Mouse (Mus musculus) lung, postnatal 0 days (tissue): ENCODE data around the gene Pou4f2. TPM values are rescaled to one million over a fixed set of nuclear protein-coding genes. Genes with fewer than 3 reads are reported as not detected.

Source experiments
- ATAC-seq: fragments of 200-750 bp; cut with Nextera tagmentation; 2 replicates; pipeline ENCODE4 v1.8.0; 2017; ENCODE audit warnings: moderate library complexity
- DNase-seq: peaks from one replicate; pipeline ENCODE4 v3.0.0-alpha.2; 2016; ENCODE audit warnings: low spot score
- H3K27ac ChIP-seq: fragments of 300-500 bp; sonication (generic); 2 replicates; pipeline ENCODE4 v1.5.1; 2014; ENCODE audit warnings: antibody characterized with exemption, mild to moderate bottlenecking, low read length, mixed read lengths
- H3K27me3 ChIP-seq: fragments of 300-500 bp; sonication (generic); replicated peaks from 2 replicates; pipeline ENCODE4 v1.6.1; 2014; ENCODE audit warnings: low read length, mixed read lengths; ENCODE audit not compliant: insufficient read depth
- H3K36me3 ChIP-seq: fragments of 300-500 bp; sonication (generic); 2 replicates; pipeline ENCODE4 v1.6.1; 2014; ENCODE audit warnings: low read length, mixed read lengths; ENCODE audit not compliant: insufficient read depth
- H3K4me1 ChIP-seq: fragments of 300-500 bp; sonication (generic); 2 replicates; pipeline ENCODE4 v1.6.1; 2014; ENCODE audit warnings: antibody characterized with exemption, low read depth, low read length, mixed read lengths; ENCODE audit not compliant: insufficient read depth
- H3K4me2 ChIP-seq: fragments of 300-500 bp; sonication (generic); replicated peaks from 2 replicates; pipeline ENCODE4 v1.6.1; 2014; ENCODE audit warnings: low read depth, mild to moderate bottlenecking, low read length, moderate library complexity, mixed read lengths
- H3K4me3 ChIP-seq: fragments of 300-500 bp; sonication (generic); 2 replicates; pipeline ENCODE4 v1.5.1; 2014; ENCODE audit warnings: low read depth, low read length
- H3K9ac ChIP-seq: fragments of 300-500 bp; sonication (generic); replicated peaks from 2 replicates; pipeline ENCODE4 v1.6.1; 2014; ENCODE audit warnings: low read depth, mild to moderate bottlenecking
- H3K9me3 ChIP-seq: fragments of 300-500 bp; sonication (generic); 2 replicates; pipeline ENCODE4 v1.6.1; 2016; ENCODE audit warnings: low read length, mixed read lengths
- CTCF ChIP-seq: IDR thresholded peaks from 2 replicates; pipeline ENCODE4 v1.5.1; 2016; ENCODE audit warnings: antibody characterized with exemption, mild to moderate bottlenecking
- EP300 ChIP-seq: IDR thresholded peaks from 2 replicates; pipeline ENCODE4 v1.6.1; 2016; ENCODE audit warnings: antibody characterized with exemption, mild to moderate bottlenecking, control low read depth
- WGBS: fragments of 180-500 bp; shearing (Covaris S2); extraction: QIAGEN DNeasy Blood & Tissue Kit; methylation state at CpG from one replicate; pipeline ENCODE4 v1.1.7; 2014; 5-methylcytosine and 5-hydroxymethylcytosine counted together
- polyA plus RNA-seq: library from polyadenylated mRNA; unstranded; fragments of >200 nt; fragmentation: Nextera tagmentation; extraction: Ambion mirVana; gene quantifications from 2 replicates; pipeline ENCODE4 v1.2.1, GENCODE M21; 2015

The Pou4f2 gene
- polyA plus RNA-seq, 1 experiment from 2014 or later, result not detected

DNA sequence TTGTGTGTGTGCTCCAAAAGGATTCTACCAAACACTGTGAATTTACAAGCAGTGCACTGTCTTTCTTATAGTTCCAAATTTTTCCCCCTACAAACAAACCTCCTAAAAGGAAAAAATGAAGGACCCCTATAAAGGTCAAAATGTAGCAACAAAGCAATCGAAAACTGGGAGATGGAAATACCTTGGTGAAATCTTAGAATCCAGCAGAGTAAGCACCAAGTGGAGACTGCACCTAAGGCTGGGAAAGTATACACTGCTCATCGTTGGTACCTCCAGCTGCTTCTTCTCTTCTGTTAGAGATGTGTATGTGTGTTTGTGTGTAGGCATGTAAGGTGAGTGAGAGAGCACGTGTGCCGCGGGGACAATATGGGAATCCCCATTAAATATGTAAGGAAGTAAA, 3.1 kb downstream of the Pou4f2 start:
- no peak overlapping the region for H3K4me2 ChIP-seq
- ATAC-seq (no peak), DNase-seq (no peak)
- no peak overlapping the region for H3K4me3 ChIP-seq
- TF ChIP-seq EP300, result no peak
- TF ChIP-seq CTCF, result no peak
- no peak overlapping the region for H3K9ac ChIP-seq
- no peaks in the 10 kb centered on the region for H3K9me3 ChIP-seq
- no peaks in the 10 kb centered on the region for H3K36me3 ChIP-seq
- H3K27ac ChIP-seq, result no peak overlapping the region
- no peaks in the 10 kb centered on the region for H3K4me1 ChIP-seq
- H3K27me3 ChIP-seq, result peaks cover 66% of the 10 kb centered on the region
- whole genome bisulfite sequencing, result 12% methylated on average over 5 of the region's 5 CpGs

- no peak overlapping the region for H3K9ac ChIP-seq
- TF ChIP-seq CTCF (no peak), EP300 (no peak)
- no peaks in the 10 kb centered on the region for H3K36me3 ChIP-seq
- H3K4me3 ChIP-seq, result no peak overlapping the region
- no peak overlapping the region for H3K4me2 ChIP-seq
- no peak overlapping the region for H3K27ac ChIP-seq
- ATAC-seq (no peak), DNase-seq (no peak)
- WGBS, result 35% methylated on average over 1 of the region's 1 CpGs
- H3K27me3 ChIP-seq, result peaks cover 59% of the 10 kb centered on the region
- no peaks in the 10 kb centered on the region for H3K4me1 ChIP-seq
- H3K9me3 ChIP-seq, result no peaks in the 10 kb centered on the region
These were observed 4.0 kb downstream of the Pou4f2 start for GRCm38 (mm10) chr8:78432451-78432850.

DNA sequence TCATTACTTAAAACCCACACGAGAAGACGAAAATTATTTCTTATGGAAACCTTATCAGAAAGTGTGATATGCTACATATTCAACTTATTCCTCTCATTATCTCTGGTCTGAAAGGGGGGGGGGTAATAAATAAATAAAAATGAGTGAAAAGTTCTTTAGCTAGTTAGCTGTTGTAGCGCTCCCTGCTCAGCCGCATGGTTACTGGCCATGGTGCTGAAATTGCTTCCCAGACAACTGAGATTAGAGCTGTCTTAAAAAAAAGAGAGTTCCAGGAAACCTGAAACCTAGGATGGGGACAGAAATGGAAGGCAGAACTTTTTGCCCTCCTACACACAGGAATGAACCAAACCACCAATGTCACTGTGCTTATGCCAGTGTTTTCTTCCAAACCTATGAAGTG, 5.1 kb downstream of the Pou4f2 start:
- H3K4me3 ChIP-seq, result no peak overlapping the region
- no peak overlapping the region for H3K9ac ChIP-seq
- no peaks in the 10 kb centered on the region for H3K9me3 ChIP-seq
- ATAC-seq (no peak), DNase-seq (peak; percentile 66)
- no peak overlapping the region for H3K4me2 ChIP-seq
- no peak overlapping the region for H3K27ac ChIP-seq
- 3% methylated on average over 4 of the region's 4 CpGs for WGBS
- TF ChIP-seq CTCF (no peak), EP300 (no peak)
- no peaks in the 10 kb centered on the region for H3K4me1 ChIP-seq
- no peaks in the 10 kb centered on the region for H3K36me3 ChIP-seq
- H3K27me3 ChIP-seq, result peaks cover 59% of the 10 kb centered on the region

DNA sequence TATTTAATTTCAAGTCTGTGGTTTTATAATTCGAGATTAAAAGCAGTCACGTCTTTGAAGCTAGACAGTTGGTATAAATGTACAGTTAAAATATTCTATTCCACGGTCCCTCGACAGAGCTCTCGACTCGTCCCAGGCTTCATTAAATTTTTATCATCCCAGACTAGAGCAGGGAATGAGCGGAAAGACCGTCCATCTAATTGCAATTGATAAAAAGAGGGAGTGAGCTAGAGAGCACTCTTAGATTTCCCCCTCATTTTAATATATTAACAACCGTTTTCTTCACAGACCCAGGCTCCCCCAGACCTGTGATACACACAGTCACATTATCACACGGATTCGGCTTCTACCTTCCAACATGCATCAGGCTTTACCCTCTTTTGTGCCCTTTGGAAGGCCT, 8.3 kb downstream of the Pou4f2 start:
- no peak for DNase-seq
- Histone ChIP-seq H3K4me1 (no peaks in the 10 kb centered on the region), H3K9ac (no peak overlapping the region), H3K36me3 (no peaks in the 10 kb centered on the region), H3K4me2 (no peak overlapping the region), H3K9me3 (no peaks in the 10 kb centered on the region), H3K27ac (no peak overlapping the region), H3K27me3 (peaks cover 32% of the 10 kb centered on the region; the same call in 1 of the 2 replicates), H3K4me3 (no peak overlapping the region)
- no peak for ATAC-seq
- TF ChIP-seq EP300, result no peak
- WGBS, result 10% methylated on average over 11 of the region's 11 CpGs

DNA sequence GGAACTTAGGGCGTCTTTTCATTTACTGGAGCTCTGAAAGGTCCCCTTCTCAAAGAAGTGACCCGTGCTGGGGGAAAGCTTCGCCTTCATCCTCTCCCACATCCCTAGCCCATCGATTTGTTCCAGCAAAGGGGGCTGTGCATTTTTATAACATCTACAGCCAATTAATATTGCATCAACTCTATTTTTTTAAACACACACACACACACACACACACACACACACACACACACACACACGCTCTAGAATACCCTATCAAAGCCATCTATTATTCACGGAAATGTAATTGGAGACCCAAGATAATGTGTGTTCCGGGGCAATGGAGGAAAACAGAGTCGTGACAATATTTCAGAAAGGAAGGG, 8.7 kb downstream of the Pou4f2 start:
- WGBS, result 3% methylated on average over 8 of the region's 8 CpGs
- no peak for ATAC-seq
- no peaks in the 10 kb centered on the region for H3K36me3 ChIP-seq

DNA sequence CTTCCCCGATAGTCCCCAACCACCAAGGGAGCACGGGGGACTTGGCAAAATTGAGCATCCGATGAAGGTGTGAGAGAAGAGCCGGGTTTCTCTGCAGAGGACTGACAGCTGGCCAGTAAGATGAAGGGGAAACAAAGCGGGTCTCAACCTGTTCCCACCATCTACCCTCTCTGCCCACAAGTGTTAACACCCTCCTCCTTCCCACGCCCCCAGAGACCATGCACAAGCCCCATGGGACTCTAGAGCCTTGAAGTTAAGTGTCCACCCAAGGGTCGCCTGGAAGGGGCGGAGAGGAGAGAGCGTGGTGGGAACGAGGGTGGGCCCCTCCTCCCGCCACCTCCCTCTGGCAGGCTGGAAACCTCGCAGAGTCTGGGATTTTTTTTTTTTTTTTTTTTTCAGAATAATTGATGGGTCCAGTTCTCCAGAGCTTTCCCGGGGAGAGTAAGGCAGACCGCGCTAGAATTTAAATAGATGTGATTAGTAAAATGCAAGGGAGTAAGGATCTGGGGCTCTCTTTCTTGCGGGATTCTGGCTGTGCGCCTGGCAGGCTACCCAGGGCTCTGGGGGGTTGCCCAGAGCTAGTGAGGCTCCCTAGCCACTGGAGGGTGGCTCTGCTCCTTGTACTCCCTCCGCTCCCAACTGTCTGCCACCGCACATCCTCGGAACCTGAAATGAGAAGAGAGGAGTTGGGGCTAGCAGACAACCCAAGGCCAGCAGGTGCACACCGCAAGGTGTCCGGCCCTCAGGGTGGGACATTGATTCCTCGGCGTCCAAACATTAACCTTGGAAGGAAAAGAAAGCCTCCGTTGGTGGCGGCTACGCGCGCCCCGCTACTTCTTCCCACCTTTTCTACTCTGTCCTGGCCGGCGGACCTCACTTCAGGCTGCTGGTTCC, 9.3 kb downstream of the Pou4f2 start:
- TF ChIP-seq CTCF (no peak), EP300 (no peak)
- no peak overlapping the region for H3K9ac ChIP-seq

More for the DNA sequence above, 8.7 kb downstream of the Pou4f2 start:
- peaks cover 29% of the 10 kb centered on the region; the same call in 1 of the 2 replicates for H3K27me3 ChIP-seq
- TF ChIP-seq CTCF (no peak), EP300 (no peak)
- no peak overlapping the region for H3K9ac ChIP-seq
- H3K4me2 ChIP-seq, result no peak overlapping the region
- no peak overlapping the region for H3K27ac ChIP-seq
- no peaks in the 10 kb centered on the region for H3K9me3 ChIP-seq
- no peaks in the 10 kb centered on the region for H3K4me1 ChIP-seq
- DNase-seq, result no peak
- H3K4me3 ChIP-seq, result no peak overlapping the region

More for the DNA sequence above, 9.3 kb downstream of the Pou4f2 start:
- Histone ChIP-seq H3K4me2 (no peak overlapping the region), H3K36me3 (no peaks in the 10 kb centered on the region), H3K4me3 (no peak overlapping the region), H3K27me3 (peaks cover 23% of the 10 kb centered on the region; the same call in 1 of the 2 replicates), H3K9me3 (no peaks in the 10 kb centered on the region), H3K27ac (no peak overlapping the region), H3K4me1 (no peaks in the 10 kb centered on the region)
- ATAC-seq (no peak), DNase-seq (no peak)
- WGBS, result 4% methylated on average over 32 of the region's 32 CpGs
